Mouse (Mus musculus) A20 (cell line): ENCODE measurements at regions not wholly inside any gene's neighbourhood (a gene's known extent, or its start where the extent isn't known, plus 50 kb on each side); places are given as distances from the start of the nearest gene placed in this dataset.

Source experiments
- DNase-seq: peaks from one replicate; pipeline ENCODE4 v3.0.0-alpha.2; 2011; ENCODE audit warnings: low read depth, low spot score

- DNase-seq, result no peak
Measured at GRCm38 (mm10) chr15:61770721-61771542, 848.1 kb upstream of the A1bg start.

- no peak for DNase-seq
Measured at GRCm38 (mm10) chr15:61766544-61767094, 843.8 kb upstream of the A1bg start.

- no peak for DNase-seq
Measured at GRCm38 (mm10) chr15:61753802-61754201, 831.0 kb upstream of the A1bg start.

GRCm38 (mm10) chr15:61723696-61724095 lies 800.9 kb upstream of the A1bg start:
- no peak for DNase-seq

GRCm38 (mm10) chr15:61718486-61718885 lies 795.7 kb upstream of the A1bg start:
- no peak for DNase-seq

- DNase-seq, result no peak
Measured at GRCm38 (mm10) chr15:61717216-61717615, 794.4 kb upstream of the A1bg start.

GRCm38 (mm10) chr15:61713953-61714352 lies 791.1 kb upstream of the A1bg start:
- DNase-seq, result no peak

GRCm38 (mm10) chr15:61708928-61709327 lies 786.1 kb upstream of the A1bg start:
- DNase-seq, result no peak

GRCm38 (mm10) chr15:61707952-61708351 lies 785.1 kb upstream of the A1bg start:
- no peak for DNase-seq

- no peak for DNase-seq
Measured at GRCm38 (mm10) chr15:61692679-61693078, 769.9 kb upstream of the A1bg start.

- no peak for DNase-seq
Measured at GRCm38 (mm10) chr15:61690425-61690824, 767.6 kb upstream of the A1bg start.

- no peak for DNase-seq
Measured at GRCm38 (mm10) chr15:61689776-61690397, 767.1 kb upstream of the A1bg start.

GRCm38 (mm10) chr15:61682968-61683367 lies 760.2 kb upstream of the A1bg start:
- no peak for DNase-seq

GRCm38 (mm10) chr15:61670556-61670955 lies 747.7 kb upstream of the A1bg start:
- no peak for DNase-seq

GRCm38 (mm10) chr15:61660581-61660980 lies 737.8 kb upstream of the A1bg start:
- no peak for DNase-seq

- no peak for DNase-seq
Measured at GRCm38 (mm10) chr15:61656951-61657350, 734.1 kb upstream of the A1bg start.

- DNase-seq, result no peak
Measured at GRCm38 (mm10) chr15:61654846-61655245, 732.0 kb upstream of the A1bg start.

GRCm38 (mm10) chr15:61653853-61654252 lies 731.0 kb upstream of the A1bg start:
- no peak for DNase-seq

- no peak for DNase-seq
Measured at GRCm38 (mm10) chr15:61618638-61619500, 696.1 kb upstream of the A1bg start.

- no peak for DNase-seq
Measured at GRCm38 (mm10) chr15:61610662-61611061, 687.9 kb upstream of the A1bg start.

GRCm38 (mm10) chr15:61609656-61610055 lies 686.8 kb upstream of the A1bg start:
- no peak for DNase-seq

GRCm38 (mm10) chr15:61608301-61608731 lies 685.5 kb upstream of the A1bg start:
- DNase-seq, result no peak
